Mouse (Mus musculus): Measurements from ENCODE around the gene Wrap53. TPM values are rescaled to one million over a fixed set of nuclear protein-coding genes. Genes with fewer than 3 reads are reported as not detected.
"Not testable (repeated sequence)": the region's sequence is repeated elsewhere in the genome, so short reads cannot be mapped to it uniquely, and the experiment has no call there.

Wrap53 gene
- total RNA-seq, 4 experiments from 2014 or later, result 3.3 to 4.4 (median 3.7) TPM

- DNase-seq (ENCODE audit: low spot score in 2 of 2), result no peak
These were observed 47.4 kb downstream of the Wrap53 start for GRCm38 (mm10) chr11:69532480-69533150.

- not testable (repeated sequence) for DNase-seq (ENCODE audit: low spot score in 2 of 2)
These were observed 49.3 kb downstream of the Wrap53 start for GRCm38 (mm10) chr11:69530755-69531154.

DNA sequence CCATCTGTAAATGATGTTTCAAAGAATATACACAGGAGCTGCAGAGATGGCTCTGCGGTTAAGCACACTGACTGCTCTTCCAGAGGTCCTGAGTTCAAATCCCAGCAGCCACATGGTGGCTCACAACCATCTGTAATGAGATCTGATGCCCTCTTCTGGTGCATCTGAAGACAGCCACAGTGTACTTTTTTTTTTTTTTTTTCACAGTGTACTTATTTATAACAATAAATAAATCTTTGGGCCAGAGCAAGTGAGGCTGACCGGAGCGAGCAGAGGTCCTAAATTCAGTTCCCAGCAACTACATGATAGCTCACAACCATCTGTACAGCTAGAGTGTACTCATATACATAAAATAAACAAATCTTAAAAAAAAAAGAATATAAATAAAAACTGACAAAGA is 49.8 kb downstream of the Wrap53 start:
- not testable (repeated sequence) for DNase-seq (ENCODE audit: low spot score in 2 of 2)

DNA sequence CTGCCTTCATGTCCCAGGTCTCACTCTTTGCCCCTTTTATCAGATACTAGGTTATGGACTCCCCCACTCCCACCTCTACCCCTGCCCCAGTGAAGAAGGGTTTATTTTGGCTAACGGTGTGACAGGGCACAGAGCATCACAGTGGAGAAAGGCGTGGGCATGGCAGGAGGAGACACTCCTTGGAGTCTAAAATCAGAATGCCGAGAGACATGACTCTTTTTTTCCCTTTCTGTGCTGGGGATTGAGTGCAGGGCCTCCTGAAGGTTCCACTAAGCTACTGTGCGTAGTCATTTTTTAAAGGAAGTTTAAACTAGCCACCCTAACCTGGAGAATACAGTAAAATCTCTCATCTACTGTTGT is 52.0 kb downstream of the Wrap53 start:
- DNase-seq (ENCODE audit: low spot score in 2 of 2), result no peak

GRCm38 (mm10) chr11:69527098-69528030 is 52.7 kb downstream of the Wrap53 start:
- DNase-seq (ENCODE audit: low spot score in 2 of 2), result no peak

GRCm38 (mm10) chr11:69526631-69527030 is 53.4 kb downstream of the Wrap53 start:
- DNase-seq (ENCODE audit: low spot score in 2 of 2), result no peak

DNA sequence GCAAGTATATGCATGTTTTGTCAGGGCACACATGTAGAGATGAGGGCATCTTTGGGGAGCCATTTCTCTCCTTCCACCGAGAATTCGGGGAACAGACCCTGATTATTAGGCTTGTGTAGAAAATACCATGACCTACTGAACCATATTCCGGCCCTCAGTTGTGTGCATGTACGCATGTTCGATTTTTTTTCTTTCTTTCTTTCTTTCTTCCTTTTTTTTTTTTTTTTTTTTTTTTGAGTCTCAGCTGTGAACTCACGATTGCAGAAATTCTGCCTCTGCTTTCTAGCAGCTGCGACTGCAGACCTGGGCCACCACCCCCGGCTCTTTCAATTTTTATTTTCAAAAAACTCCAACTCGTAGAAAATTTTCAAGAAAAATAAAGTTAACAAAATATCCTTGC is 54.4 kb downstream of the Wrap53 start:
- no peak for DNase-seq (ENCODE audit: low spot score in 2 of 2)

DNA sequence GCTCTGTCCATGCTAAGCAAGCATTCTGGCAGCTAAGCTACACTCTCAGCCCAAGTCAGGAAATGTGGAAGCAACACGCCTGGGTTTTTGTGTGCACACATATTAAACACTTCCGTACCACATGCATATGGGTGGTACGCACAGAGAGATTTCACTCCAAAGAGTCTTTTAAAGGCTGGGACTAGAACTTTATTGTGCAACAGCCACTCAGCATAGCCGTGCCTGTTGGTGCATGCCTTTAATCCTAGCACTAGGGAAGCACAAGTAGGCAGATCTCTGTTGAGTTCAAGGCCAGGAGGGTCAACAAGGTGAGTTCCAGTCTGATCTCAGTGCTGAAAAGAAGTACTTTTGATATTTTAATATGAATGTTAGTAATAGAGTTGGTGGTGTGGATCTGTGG is 56.4 kb downstream of the Wrap53 start:
- no peak for DNase-seq (ENCODE audit: low spot score in 2 of 2)

- no peak for DNase-seq (ENCODE audit: low spot score in 2 of 2)
These were observed 58.4 kb downstream of the Wrap53 start for GRCm38 (mm10) chr11:69521526-69522149.

- no peak for DNase-seq (ENCODE audit: low spot score in 2 of 2)
These were observed 60.1 kb downstream of the Wrap53 start for GRCm38 (mm10) chr11:69519976-69520375.

DNA sequence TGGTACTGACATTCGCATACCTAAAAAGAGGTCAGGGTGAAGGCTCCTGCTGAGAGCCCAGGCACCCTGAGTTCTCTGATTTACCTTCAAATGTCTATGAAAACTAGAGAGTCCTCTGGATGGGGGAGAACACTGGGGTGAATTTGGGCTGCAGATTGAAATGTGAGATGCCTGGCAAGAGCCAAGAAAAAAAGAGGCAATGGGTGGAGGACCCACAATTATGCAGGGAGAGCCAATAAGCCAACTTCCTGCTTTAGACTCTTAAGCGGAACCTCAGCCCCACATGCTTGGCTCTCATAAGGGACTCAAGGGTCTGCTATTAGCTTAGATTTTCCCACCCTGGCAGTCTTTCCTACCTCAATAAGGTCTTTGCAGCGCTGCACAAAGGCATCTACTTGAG is 63.4 kb downstream of the Wrap53 start:
- no peak for DNase-seq (ENCODE audit: low spot score in 2 of 2)

DNA sequence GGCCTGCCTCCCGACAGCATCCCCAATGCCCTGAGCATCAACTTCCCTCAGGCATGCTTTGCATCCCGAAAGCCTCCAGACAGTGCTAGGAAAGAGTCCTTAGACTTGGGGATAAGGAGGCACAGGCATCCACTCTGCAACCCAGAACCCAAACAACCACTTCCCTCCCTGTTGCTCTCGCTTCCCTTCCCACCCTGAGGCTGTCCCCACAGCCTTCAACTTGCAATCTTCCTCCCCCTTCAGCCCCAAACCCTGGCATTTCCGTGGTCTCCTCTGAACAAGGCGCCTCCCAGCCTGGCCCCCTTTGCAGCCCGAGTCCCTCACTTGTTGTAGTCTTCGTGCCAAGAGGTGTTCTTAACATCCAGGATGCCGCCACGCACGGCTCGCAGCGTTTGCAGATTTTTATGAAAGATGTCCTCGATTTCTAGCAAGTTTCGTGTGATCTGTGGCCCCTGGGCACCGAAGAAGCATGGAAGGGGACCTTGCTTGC is 63.9 kb downstream of the Wrap53 start:
- no peak for DNase-seq (ENCODE audit: low spot score in 2 of 2)

DNA sequence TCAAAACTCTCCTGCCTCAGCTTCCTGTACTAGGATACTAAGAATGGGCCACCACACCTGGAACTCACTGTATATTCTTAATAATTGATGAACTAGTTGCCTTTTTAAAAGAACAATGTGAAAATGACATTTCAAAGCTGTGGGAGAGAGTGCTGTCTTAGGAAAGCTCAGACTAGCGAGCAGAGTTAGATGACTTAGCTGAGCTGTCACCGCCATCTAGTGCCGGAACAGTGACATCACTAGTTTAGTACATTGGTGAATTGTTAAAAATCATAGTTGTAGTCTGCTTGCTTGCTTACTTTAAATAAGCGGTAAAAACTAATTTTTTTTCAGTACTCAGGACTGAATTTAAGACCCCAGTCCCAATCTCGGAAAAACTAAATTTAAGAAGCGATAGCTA is 66.2 kb downstream of the Wrap53 start:
- no peak for DNase-seq (ENCODE audit: low spot score in 2 of 2)

Other genes starting within 250 kb of the Wrap53 start
- gene Rnf227, start 239.8 kb downstream of the Wrap53 start, total RNA-seq (2022), result under 1 TPM in 1 of 4 experiments, not detected in 3; 0.22 TPM
- 1 to 10 TPM; 4.2 to 9.0 (median 5.5) TPM for gene Chd3, start 210.8 kb downstream of the Wrap53 start, total RNA-seq (2022)
- gene Naa38, start 184.8 kb downstream of the Wrap53 start, total RNA-seq (2022), result 10 to 100 TPM; 73.2 to 78.1 (median 75.7) TPM
- 10 to 100 TPM; 33.2 to 38.0 (median 36.7) TPM for gene Cyb5d1, start 184.6 kb downstream of the Wrap53 start, total RNA-seq (2022)
- gene Tmem88, start 182.0 kb downstream of the Wrap53 start, total RNA-seq (2022), result 1 to 10 TPM; 4.1 to 4.6 (median 4.1) TPM
- gene Kdm6b, start 166.6 kb downstream of the Wrap53 start, total RNA-seq (2022), result 10 to 100 TPM; 19.1 to 22.9 (median 20.8) TPM
- gene Dnah2, start 31.1 kb downstream of the Wrap53 start, total RNA-seq (2022), result under 1 TPM in 3 of 4 experiments, not detected in 1; 0.02 to 0.68 (median 0.05) TPM
- gene Efnb3, start 20.1 kb downstream of the Wrap53 start, total RNA-seq (2022), result under 1 TPM; 0.31 to 0.46 (median 0.35) TPM
- 10 to 100 TPM; 12.6 to 17.2 (median 13.8) TPM for gene Trp53, start 104 bp upstream of the Wrap53 start, total RNA-seq (2022)
- 100 to 1,000 TPM; 333 to 372 (median 353) TPM for gene Atp1b2, start 25.7 kb upstream of the Wrap53 start, total RNA-seq (2022)
- gene Shbg, start 37.6 kb upstream of the Wrap53 start, total RNA-seq (2022), result not detected
- 1 to 10 TPM; 1.4 to 3.8 (median 2.7) TPM for gene Sat2, start 41.8 kb upstream of the Wrap53 start, total RNA-seq (2022)
- gene Fxr2, start 52.7 kb upstream of the Wrap53 start, total RNA-seq (2022), result 100 to 1,000 TPM; 104 to 114 (median 108) TPM
- gene Sox15, start 75.1 kb upstream of the Wrap53 start, total RNA-seq (2022), result not detected
- gene Mpdu1, start 82.4 kb upstream of the Wrap53 start, total RNA-seq (2022), result 1 to 10 TPM; 7.3 to 8.8 (median 8.3) TPM
- 1 to 10 TPM in 3 of 4 experiments, under 1 TPM in 1; 0.73 to 3.7 (median 1.4) TPM for gene Cd68, start 85.9 kb upstream of the Wrap53 start, total RNA-seq (2022)
- 100 to 1,000 TPM in 1 of 4 experiments, 10 to 100 TPM in 3; 81.9 to 109 (median 91.5) TPM for gene Eif4a1, start 92.2 kb upstream of the Wrap53 start, total RNA-seq (2022)
- 10 to 100 TPM; 25.7 to 29.4 (median 28.3) TPM for gene Senp3, start 101.8 kb upstream of the Wrap53 start, total RNA-seq (2022)
- gene Tnfsf13, start 105.5 kb upstream of the Wrap53 start, total RNA-seq (2022), result under 1 TPM in 3 of 4 experiments, not detected in 1; 0.48 to 0.56 (median 0.54) TPM
- 1 to 10 TPM; 6.0 to 9.0 (median 7.1) TPM for gene Tnfsf12, start 115.6 kb upstream of the Wrap53 start, total RNA-seq (2022)
- gene Tnfsfm13, start 115.8 kb upstream of the Wrap53 start, total RNA-seq (2022), result 1 to 10 TPM; 1.3 to 1.7 (median 1.6) TPM
- gene Polr2a, start 178.4 kb upstream of the Wrap53 start, total RNA-seq (2022), result 10 to 100 TPM; 27.8 to 38.4 (median 35.3) TPM
- not detected for gene Slc35g3, start 181.7 kb upstream of the Wrap53 start, total RNA-seq (2022)
- 10 to 100 TPM; 35.6 to 40.3 (median 38.5) TPM for gene Zbtb4, start 185.7 kb upstream of the Wrap53 start, total RNA-seq (2022)
- 10 to 100 TPM; 25.2 to 33.8 (median 28.9) TPM for gene Chrnb1, start 215.7 kb upstream of the Wrap53 start, total RNA-seq (2022)
- gene Fgf11, start 221.6 kb upstream of the Wrap53 start, total RNA-seq (2022), result 1 to 10 TPM; 2.5 to 5.8 (median 4.0) TPM
- gene Tmem102, start 225.4 kb upstream of the Wrap53 start, total RNA-seq (2022), result under 1 TPM; 0.17 to 0.31 (median 0.24) TPM
- gene Gm39566, start 235.0 kb upstream of the Wrap53 start, total RNA-seq (2022), result not detected
- gene Spem2, start 238.2 kb upstream of the Wrap53 start, total RNA-seq (2022), result not detected
- gene Spem1, start 241.9 kb upstream of the Wrap53 start, total RNA-seq (2022), result not detected

All from gastrocnemius, adult 8-10 months (tissue).